Mouse (Mus musculus) olfactory bulb, adult 2 months (tissue): ENCODE measurements around the gene Olfr982. TPM values are rescaled to one million over a fixed set of nuclear protein-coding genes. Genes with fewer than 3 reads are reported as not detected.

ENCODE experiments used
- H3K27ac ChIP-seq: fragments of 200-500 bp; 2 replicates; pipeline ENCODE4 v1.5.1; 2012; ENCODE audit warnings: low read depth, low read length; ENCODE audit not compliant: insufficient read depth
- H3K4me1 ChIP-seq: fragments of 200-500 bp; 2 replicates; pipeline ENCODE4 v1.6.1; 2012; ENCODE audit warnings: low read length; ENCODE audit not compliant: control insufficient read depth, insufficient read depth
- H3K4me3 ChIP-seq: fragments of 200-500 bp; 2 replicates; pipeline ENCODE4 v1.5.1; 2012; ENCODE audit warnings: mild to moderate bottlenecking, low read depth, low read length, moderate library complexity; ENCODE audit not compliant: insufficient read depth
- CTCF ChIP-seq: fragments of 200-500 bp; IDR thresholded peaks from 2 replicates; pipeline ENCODE4 v1.5.1; 2012; ENCODE audit warnings: low read depth, mild to moderate bottlenecking, low read length, moderate library complexity; ENCODE audit not compliant: insufficient read depth
- POLR2A ChIP-seq: fragments of 200-500 bp; IDR thresholded peaks from 2 replicates; pipeline ENCODE4 v1.6.1; 2012; ENCODE audit warnings: mild to moderate bottlenecking, low read depth, low read length, moderate library complexity; ENCODE audit not compliant: insufficient read depth
- WGBS: fragments of 180-500 bp; shearing (Covaris S2); methylation state at CpG from one replicate; pipeline ENCODE4 v1.1.7; 2018; 5-methylcytosine and 5-hydroxymethylcytosine counted together
- polyA plus RNA-seq: library from polyadenylated mRNA; stranded (reverse); fragments of >200 nt; gene quantifications from 2 replicates; pipeline ENCODE4 v1.2.4, GENCODE M21; 2012; ENCODE audit warnings: low replicate concordance; ENCODE audit not compliant: missing spikeins, insufficient read depth, insufficient read length

Olfr982 gene
- polyA plus RNA-seq, result not detected in 2 replicates

- Histone ChIP-seq H3K4me1 (no peaks in the 10 kb centered on the region), H3K4me3 (no peak within 1 kb of the TSS), H3K27ac (no peak within 1 kb of the TSS)
- 74% methylated on average over 2 of the region's 2 CpGs for whole genome bisulfite sequencing
- TF ChIP-seq POLR2A (no peak), CTCF (no peak)
Measured at GRCm38 (mm10) chr9:40073529-40073928, at the start of gene Olfr982. Gene Olfr982 (plus strand): TSS chr9:40073829.

GRCm38 (mm10) chr9:40050138-40050537, 23.5 kb upstream of the Olfr982 start:
- no peak overlapping the region for H3K4me3 ChIP-seq
- no peak overlapping the region for H3K27ac ChIP-seq
- no peak for TF ChIP-seq POLR2A
- no peak for TF ChIP-seq CTCF
- no peaks in the 10 kb centered on the region for H3K4me1 ChIP-seq
- WGBS, result 93% methylated on average over 19 of the region's 19 CpGs

- TF ChIP-seq POLR2A (no peak), CTCF (no peak)
- Histone ChIP-seq H3K27ac (no peak within 1 kb of the TSS), H3K4me3 (no peak within 1 kb of the TSS), H3K4me1 (no peaks in the 10 kb centered on the region)
- WGBS, result 80% methylated on average over 2 of the region's 2 CpGs
Measured at GRCm38 (mm10) chr9:40093495-40093894, 19.9 kb downstream of the Olfr982 start, which contains the start of gene Olfr983. Gene Olfr983 (minus strand): TSS chr9:40093595.

GRCm38 (mm10) chr9:40094769-40095168, 21.1 kb downstream of the Olfr982 start:
- H3K27ac ChIP-seq, result no peak overlapping the region
- no peak for TF ChIP-seq POLR2A
- no peak for TF ChIP-seq CTCF

GRCm38 (mm10) chr9:40114106-40114505, 40.5 kb downstream of the Olfr982 start, which contains the start of gene Olfr984:
Gene Olfr984 (minus strand): TSS chr9:40114206.
- no peak within 1 kb of the TSS for H3K27ac ChIP-seq
- no peaks in the 10 kb centered on the region; the same call in 1 of the 2 replicates for H3K4me1 ChIP-seq
- WGBS, result 82% methylated on average over 2 of the region's 2 CpGs
- no peak within 1 kb of the TSS for H3K4me3 ChIP-seq
- TF ChIP-seq CTCF (no peak), POLR2A (no peak)

More at GRCm38 (mm10) chr9:40094769-40095168, 21.1 kb downstream of the Olfr982 start:
- H3K4me1 ChIP-seq, result no peaks in the 10 kb centered on the region
- WGBS, result 58% methylated on average over 3 of the region's 3 CpGs
- H3K4me3 ChIP-seq, result no peak overlapping the region

- Histone ChIP-seq H3K4me1 (no peaks in the 10 kb centered on the region; the same call in 1 of the 2 replicates), H3K4me3 (no peak overlapping the region), H3K27ac (no peak overlapping the region)
- TF ChIP-seq CTCF (no peak), POLR2A (no peak)
- WGBS, result 53% methylated on average over 10 of the region's 10 CpGs
Measured at GRCm38 (mm10) chr9:40116645-40117286, 43.1 kb downstream of the Olfr982 start.

- H3K27ac ChIP-seq, result no peak overlapping the region
- WGBS, result 78% methylated on average over 5 of the region's 5 CpGs
- no peaks in the 10 kb centered on the region; the same call in 1 of the 2 replicates for H3K4me1 ChIP-seq
- no peak overlapping the region for H3K4me3 ChIP-seq
- no peak for TF ChIP-seq POLR2A
- no peak for TF ChIP-seq CTCF
Measured at GRCm38 (mm10) chr9:40117287-40117659, 43.6 kb downstream of the Olfr982 start.

Other genes with a start within 250 kb of the Olfr982 start
- not detected in 2 replicates for gene Olfr971, start 237.0 kb upstream of the Olfr982 start, polyA plus RNA-seq
- not detected in 2 replicates for gene Olfr972, start 207.4 kb upstream of the Olfr982 start, polyA plus RNA-seq
- gene Olfr229, start 166.5 kb upstream of the Olfr982 start, polyA plus RNA-seq, result not detected in 2 replicates
- gene Olfr974, start 136.3 kb upstream of the Olfr982 start, polyA plus RNA-seq, result not detected in 2 replicates
- gene Olfr975, start 121.8 kb upstream of the Olfr982 start, polyA plus RNA-seq, result not detected in 2 replicates
- gene Olfr976, start 112.7 kb upstream of the Olfr982 start, polyA plus RNA-seq, result not detected in 2 replicates
- not detected in 2 replicates for gene Olfr978, start 81.7 kb upstream of the Olfr982 start, polyA plus RNA-seq
- not detected in 2 replicates for gene Olfr979, start 70.4 kb upstream of the Olfr982 start, polyA plus RNA-seq
- not detected in 2 replicates for gene Olfr980, start 64.2 kb upstream of the Olfr982 start, polyA plus RNA-seq
- gene Olfr981, start 52.4 kb upstream of the Olfr982 start, polyA plus RNA-seq, result not detected in 2 replicates
- not detected in 2 replicates for gene Olfr983, start 19.8 kb downstream of the Olfr982 start, polyA plus RNA-seq
- gene Olfr984, start 40.4 kb downstream of the Olfr982 start, polyA plus RNA-seq, result not detected in 2 replicates
- gene Olfr985, start 56.4 kb downstream of the Olfr982 start, polyA plus RNA-seq, result not detected in 2 replicates
- not detected in 2 replicates for gene Tmem225, start 74.3 kb downstream of the Olfr982 start, polyA plus RNA-seq
- gene Olfr986, start 107.1 kb downstream of the Olfr982 start, polyA plus RNA-seq, result not detected in 2 replicates
- gene Zfp202, start 118.5 kb downstream of the Olfr982 start, polyA plus RNA-seq, result not detected in 2 replicates
- not detected in 2 replicates for gene Scn3b, start 195.4 kb downstream of the Olfr982 start, polyA plus RNA-seq